Mouse (Mus musculus): ENCODE measurements around the gene Cgas. TPM values are rescaled to one million over a fixed set of nuclear protein-coding genes. Genes with fewer than 3 reads are reported as not detected.

Cgas gene
- polyA plus RNA-seq, 1 experiment from 2014 or later, result 3.4 TPM

DNA sequence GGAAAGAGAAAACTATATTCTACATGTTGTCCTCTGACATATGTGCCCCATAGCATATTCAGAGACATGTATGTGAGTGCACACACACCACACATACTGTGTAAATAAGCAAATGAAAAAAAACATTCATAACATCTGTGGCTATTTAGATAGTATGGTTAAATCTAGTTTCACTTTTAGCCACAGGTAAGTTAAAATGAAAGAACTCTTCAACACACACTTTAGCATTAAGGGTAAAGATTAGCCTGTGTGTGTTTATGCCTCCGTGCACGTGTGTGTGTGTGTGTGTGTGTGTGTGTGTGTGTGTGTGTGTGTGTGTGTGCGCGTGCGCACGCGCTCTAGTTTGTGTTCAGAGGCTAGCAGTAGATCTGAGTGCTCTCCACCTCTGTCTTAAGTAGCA lies 41.4 kb downstream of the Cgas start:
- Histone ChIP-seq H3K27ac (ENCODE audit: low read depth) (no peak overlapping the region), H3K4me3 (ENCODE audit: low read depth, low read length) (no peak overlapping the region), H3K9ac (no peak overlapping the region), H3K36me3 (ENCODE audit: insufficient read depth) (no peaks in the 10 kb centered on the region), H3K4me2 (no peak overlapping the region), H3K27me3 (ENCODE audit: insufficient read depth, low read length) (peaks cover 12% of the 10 kb centered on the region), H3K9me3 (ENCODE audit: low read depth, low read length) (no peaks in the 10 kb centered on the region), H3K4me1 (ENCODE audit: insufficient read depth) (no peaks in the 10 kb centered on the region)
- no peak for DNase-seq
- no peak for ATAC-seq (ENCODE audit: insufficient read depth)
- 80% methylated on average over 7 of the region's 7 CpGs for WGBS
- TF ChIP-seq CTCF (IDR thresholded peaks at IDR 0.05; ENCODE audit: low read depth), result no peak

DNA sequence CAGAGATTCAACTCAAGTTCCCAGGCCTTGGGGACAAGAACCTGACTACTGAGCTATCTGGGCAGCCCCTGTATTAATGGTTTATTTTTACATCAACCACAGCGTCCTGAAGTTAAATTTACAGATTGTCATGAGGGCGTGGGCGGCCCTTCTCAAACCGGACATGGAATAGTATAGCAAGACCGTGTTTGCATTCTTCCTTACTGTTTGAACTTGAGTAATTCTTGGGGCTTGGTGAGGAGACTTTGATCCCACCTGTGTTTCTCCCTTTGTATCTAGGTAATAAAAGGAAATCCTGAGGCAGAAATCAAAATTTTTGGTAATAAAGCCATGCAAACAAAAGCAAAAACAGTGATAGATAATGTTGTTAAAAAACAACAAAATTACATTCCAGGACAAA lies 42.5 kb downstream of the Cgas start:
- no peak overlapping the region for H3K4me2 ChIP-seq
- no peak for ATAC-seq (ENCODE audit: insufficient read depth)
- H3K4me3 ChIP-seq (ENCODE audit: low read depth, low read length), result no peak overlapping the region
- DNase-seq, result no peak
- no peak overlapping the region for H3K9ac ChIP-seq
- no peak overlapping the region for H3K27ac ChIP-seq (ENCODE audit: low read depth)
- TF ChIP-seq CTCF (IDR thresholded peaks at IDR 0.05; ENCODE audit: low read depth), result no peak
- H3K27me3 ChIP-seq (ENCODE audit: insufficient read depth, low read length), result peaks cover 22% of the 10 kb centered on the region
- H3K9me3 ChIP-seq (ENCODE audit: low read depth, low read length), result no peaks in the 10 kb centered on the region
- no peaks in the 10 kb centered on the region for H3K36me3 ChIP-seq (ENCODE audit: insufficient read depth)
- 55% methylated on average over 5 of the region's 5 CpGs for WGBS
- H3K4me1 ChIP-seq (ENCODE audit: insufficient read depth), result no peaks in the 10 kb centered on the region

DNA sequence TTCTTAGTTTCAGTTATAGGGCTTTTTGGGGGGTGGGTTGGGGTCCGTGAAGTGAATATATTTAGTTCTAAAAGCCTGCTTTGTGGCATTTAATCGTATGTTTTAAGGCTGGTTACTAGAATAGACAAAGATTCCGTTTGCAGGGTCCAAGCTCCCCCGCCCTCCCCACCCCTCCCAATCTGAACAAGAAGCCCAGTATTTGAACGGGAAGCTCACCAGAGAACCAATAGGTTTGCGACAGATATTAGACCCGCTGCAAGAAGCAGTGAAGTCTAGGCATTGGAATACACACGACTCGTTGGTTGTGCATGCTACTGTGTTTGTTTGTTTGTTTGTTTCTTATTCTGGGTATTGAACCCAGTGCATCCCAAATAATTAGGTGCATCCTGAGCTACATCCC lies 46.5 kb downstream of the Cgas start:
- WGBS, result 57% methylated on average over 9 of the region's 9 CpGs
- H3K4me1 ChIP-seq (ENCODE audit: insufficient read depth), result no peaks in the 10 kb centered on the region
- no peaks in the 10 kb centered on the region for H3K9me3 ChIP-seq (ENCODE audit: low read depth, low read length)
- H3K9ac ChIP-seq, result no peak overlapping the region
- no peaks in the 10 kb centered on the region for H3K36me3 ChIP-seq (ENCODE audit: insufficient read depth)
- DNase-seq, result no peak
- no peak for TF ChIP-seq CTCF (IDR thresholded peaks at IDR 0.05; ENCODE audit: low read depth)
- no peak overlapping the region for H3K27ac ChIP-seq (ENCODE audit: low read depth)
- H3K4me2 ChIP-seq, result peak overlapping the region; percentile 63
- no peak for ATAC-seq (ENCODE audit: insufficient read depth)
- H3K27me3 ChIP-seq (ENCODE audit: insufficient read depth, low read length), result peaks cover 55% of the 10 kb centered on the region
- H3K4me3 ChIP-seq (ENCODE audit: low read depth, low read length), result no peak overlapping the region; the same call in 1 of the 2 replicates

DNA sequence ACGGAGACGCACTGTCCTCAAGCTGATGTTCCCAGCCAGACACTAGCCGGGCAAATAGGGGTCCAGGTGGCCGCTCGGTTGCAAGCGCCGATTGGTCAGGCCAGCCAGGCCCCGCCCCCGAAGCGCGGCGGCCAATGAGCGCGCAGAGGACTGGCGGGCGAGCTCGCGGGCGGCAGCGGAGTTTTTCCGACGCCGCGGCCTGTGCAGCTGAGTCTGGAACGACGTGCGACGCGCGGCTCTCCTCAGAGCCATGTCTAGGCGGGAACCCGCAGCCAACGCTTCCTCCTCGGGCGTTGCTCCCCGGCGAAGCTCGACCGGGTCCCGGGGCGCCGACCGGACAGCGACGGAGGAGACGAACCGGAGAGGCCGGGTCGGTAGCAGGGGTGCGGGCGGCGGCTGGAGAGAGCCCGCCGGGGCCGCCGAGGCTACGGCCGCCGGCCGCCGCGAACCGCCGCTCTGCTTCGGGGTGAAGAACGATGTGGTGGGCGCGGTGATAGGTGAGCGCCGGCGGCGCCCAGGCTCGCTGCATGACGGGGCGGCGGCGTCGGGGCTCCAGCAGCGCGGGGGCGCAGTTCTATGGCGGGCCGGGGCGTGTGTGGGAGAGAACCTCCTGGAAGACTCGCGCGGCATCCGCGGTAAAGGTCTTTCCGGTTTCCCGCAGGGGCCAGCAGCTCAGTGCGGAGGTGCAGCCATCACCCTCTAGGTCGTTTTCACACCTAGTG lies 47.2 kb downstream of the Cgas start, which contains the start of gene Ddx43:
Gene Ddx43 (plus strand): TSS at position 148 of the 722 bp plus-strand sequence.
- Histone ChIP-seq H3K4me1 (ENCODE audit: insufficient read depth) (no peaks in the 10 kb centered on the region), H3K9me3 (ENCODE audit: low read depth, low read length) (no peaks in the 10 kb centered on the region), H3K27ac (ENCODE audit: low read depth) (no peak within 1 kb of the TSS), H3K4me3 (ENCODE audit: low read depth, low read length) (peak within 1 kb of the TSS; percentile 39), H3K27me3 (ENCODE audit: insufficient read depth, low read length) (peaks cover 55% of the 10 kb centered on the region), H3K4me2 (peak within 1 kb of the TSS; percentile 63), H3K9ac (peak within 1 kb of the TSS; percentile 40; the same call in 1 of the 2 replicates), H3K36me3 (ENCODE audit: insufficient read depth) (no peaks in the 10 kb centered on the region)
- WGBS, result 3% methylated on average over 93 of the region's 93 CpGs
- peak; percentile 83 for DNase-seq
- ATAC-seq (ENCODE audit: insufficient read depth), result peak; percentile 94
- TF ChIP-seq CTCF (IDR thresholded peaks at IDR 0.05; ENCODE audit: low read depth), result no peak

DNA sequence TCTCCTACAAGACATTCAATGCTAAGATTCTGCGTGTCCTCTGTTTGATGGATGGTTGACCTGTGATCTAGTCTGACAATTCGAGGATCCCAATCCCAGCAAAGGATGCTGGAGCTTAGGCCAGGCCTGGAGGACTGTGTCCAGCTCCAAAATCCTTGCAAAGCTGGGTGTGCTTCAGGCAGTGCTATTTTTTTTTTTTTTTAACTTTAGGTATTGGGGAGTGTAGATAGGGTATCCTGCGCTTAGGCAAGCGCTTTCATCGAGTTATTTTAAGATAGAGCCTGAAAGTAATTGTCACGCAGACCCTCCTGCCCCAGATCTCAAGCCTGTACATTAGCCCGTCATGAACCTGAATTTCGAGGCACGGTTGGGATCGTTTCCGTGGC lies 47.8 kb downstream of the Cgas start:
- H3K9me3 ChIP-seq (ENCODE audit: low read depth, low read length), result no peaks in the 10 kb centered on the region
- peaks cover 55% of the 10 kb centered on the region for H3K27me3 ChIP-seq (ENCODE audit: insufficient read depth, low read length)

DNA sequence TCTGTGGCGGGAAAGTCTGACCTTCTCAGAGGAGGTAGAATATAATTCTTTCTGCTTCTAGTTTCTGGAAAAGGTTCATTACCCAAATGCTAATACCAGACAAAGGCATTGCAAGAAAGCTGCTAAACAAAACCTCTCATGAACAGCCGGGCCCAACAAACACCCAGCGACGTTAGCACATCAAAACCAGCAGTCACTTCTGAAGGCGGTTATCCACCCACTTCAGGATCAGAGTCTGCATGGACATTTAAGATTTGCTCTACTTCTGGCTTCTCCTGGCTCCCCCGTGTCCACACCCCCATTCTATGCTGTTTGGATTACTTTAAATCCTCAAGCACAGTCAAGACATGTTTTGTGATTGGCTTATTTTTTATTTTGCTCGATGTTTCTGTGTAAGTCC lies 48.4 kb downstream of the Cgas start:
- 67% methylated on average over 7 of the region's 7 CpGs for WGBS
- H3K4me1 ChIP-seq (ENCODE audit: insufficient read depth), result no peaks in the 10 kb centered on the region
- no peak for TF ChIP-seq CTCF (IDR thresholded peaks at IDR 0.05; ENCODE audit: low read depth)
- H3K4me3 ChIP-seq (ENCODE audit: low read depth, low read length), result no peak overlapping the region
- H3K9ac ChIP-seq, result no peak overlapping the region
- H3K27ac ChIP-seq (ENCODE audit: low read depth), result no peak overlapping the region
- H3K36me3 ChIP-seq (ENCODE audit: insufficient read depth), result no peaks in the 10 kb centered on the region
- no peaks in the 10 kb centered on the region for H3K9me3 ChIP-seq (ENCODE audit: low read depth, low read length)
- no peak for DNase-seq
- no peak for ATAC-seq (ENCODE audit: insufficient read depth)
- H3K4me2 ChIP-seq, result no peak overlapping the region
- H3K27me3 ChIP-seq (ENCODE audit: insufficient read depth, low read length), result peaks cover 55% of the 10 kb centered on the region

More for the DNA sequence above, 47.8 kb downstream of the Cgas start:
- WGBS, result 32% methylated on average over 11 of the region's 11 CpGs
- no peak for TF ChIP-seq CTCF (IDR thresholded peaks at IDR 0.05; ENCODE audit: low read depth)
- Histone ChIP-seq H3K27ac (ENCODE audit: low read depth) (no peak overlapping the region), H3K4me3 (ENCODE audit: low read depth, low read length) (peak overlapping the region; percentile 39), H3K4me1 (ENCODE audit: insufficient read depth) (no peaks in the 10 kb centered on the region), H3K36me3 (ENCODE audit: insufficient read depth) (no peaks in the 10 kb centered on the region), H3K4me2 (peak overlapping the region; percentile 63), H3K9ac (no peak overlapping the region)
- ATAC-seq (ENCODE audit: insufficient read depth) (peak; percentile 10; the same call in 1 of the 2 replicates), DNase-seq (no peak)

DNA sequence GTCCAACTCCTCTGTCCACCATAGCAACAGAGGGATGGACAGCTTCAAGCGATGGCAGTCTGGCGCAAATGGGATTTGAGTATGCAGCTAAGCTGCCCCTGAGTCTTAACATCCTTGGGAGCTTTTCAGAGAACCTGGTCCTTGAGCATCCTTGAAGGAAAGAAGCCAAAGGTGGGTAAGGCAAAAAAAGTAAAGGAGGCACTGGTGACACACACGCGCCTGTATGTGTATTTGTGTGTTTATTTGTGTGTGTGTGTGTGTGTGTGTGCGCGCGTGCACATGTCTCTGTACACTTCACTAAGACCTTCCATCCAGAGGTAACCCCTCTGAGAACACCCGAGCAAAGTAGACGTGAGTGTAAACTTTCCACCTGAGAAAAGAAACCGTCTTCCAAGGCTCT lies 49.3 kb downstream of the Cgas start:
- DNase-seq, result no peak
- no peak for TF ChIP-seq CTCF (IDR thresholded peaks at IDR 0.05; ENCODE audit: low read depth)
- peaks cover 55% of the 10 kb centered on the region for H3K27me3 ChIP-seq (ENCODE audit: insufficient read depth, low read length)
- no peaks in the 10 kb centered on the region for H3K36me3 ChIP-seq (ENCODE audit: insufficient read depth)
- 81% methylated on average over 10 of the region's 10 CpGs for WGBS
- no peak overlapping the region for H3K4me2 ChIP-seq
- no peak for ATAC-seq (ENCODE audit: insufficient read depth)
- no peak overlapping the region for H3K27ac ChIP-seq (ENCODE audit: low read depth)
- H3K4me3 ChIP-seq (ENCODE audit: low read depth, low read length), result no peak overlapping the region
- H3K9me3 ChIP-seq (ENCODE audit: low read depth, low read length), result no peaks in the 10 kb centered on the region
- H3K9ac ChIP-seq, result no peak overlapping the region
- no peaks in the 10 kb centered on the region for H3K4me1 ChIP-seq (ENCODE audit: insufficient read depth)
